Mouse (Mus musculus): ENCODE results near the gene Cpm. TPM values are rescaled to one million over a fixed set of nuclear protein-coding genes. Genes with fewer than 3 reads are reported as not detected.

The Cpm gene
- polyA plus RNA-seq, 1 experiment from 2014 or later: 69.8 TPM

GRCm38 (mm10) chr10:117690770-117691296 is 61.5 kb downstream of the Cpm start:
- Histone ChIP-seq H3K4me3 (no peak overlapping the region), H3K9me3 (no peaks in the 10 kb centered on the region), H3K27me3 (no peaks in the 10 kb centered on the region), H3K36me3 (peaks cover 62% of the 10 kb centered on the region), H3K4me2 (no peak overlapping the region), H3K4me1 (no peaks in the 10 kb centered on the region), H3K27ac (no peak overlapping the region), H3K9ac (no peak overlapping the region)
- WGBS: 91% methylated on average over 3 of the region's 3 CpGs
- no peak for ATAC-seq (ENCODE audit: insufficient number of reproducible peaks, low FRiP score, low TSS enrichment, low read depth)

DNA sequence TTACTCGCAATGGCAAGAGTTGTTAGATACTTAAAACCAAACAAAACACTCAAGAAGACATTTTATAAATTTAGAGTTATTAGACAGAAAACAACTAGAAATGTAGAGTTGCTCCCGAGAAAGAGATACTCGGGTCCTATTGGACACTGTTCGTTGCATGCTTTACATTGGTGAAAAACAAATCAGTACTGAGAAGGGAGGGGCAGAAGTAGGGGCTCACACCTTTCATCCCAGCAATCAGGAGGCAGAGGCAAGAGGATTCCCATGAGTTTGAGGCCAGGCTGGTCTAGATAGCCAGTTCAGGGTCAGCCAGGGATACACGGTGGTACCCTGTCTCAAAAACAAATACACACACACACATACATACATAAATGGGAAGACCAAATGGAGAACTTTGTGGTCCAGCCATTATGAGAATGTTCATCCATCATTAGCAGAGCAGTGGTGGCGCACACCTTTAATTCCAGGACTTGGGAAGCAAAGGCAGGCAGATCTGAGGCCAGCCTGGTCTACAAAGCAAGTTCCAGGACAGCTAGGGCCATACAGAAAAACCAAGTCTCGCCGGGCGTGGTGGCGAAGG is 62.2 kb downstream of the Cpm start:
- H3K27me3 ChIP-seq: no peaks in the 10 kb centered on the region
- no peak for ATAC-seq (ENCODE audit: insufficient number of reproducible peaks, low FRiP score, low TSS enrichment, low read depth)
- no peak overlapping the region for H3K4me3 ChIP-seq
- no peak overlapping the region for H3K4me2 ChIP-seq
- no peak overlapping the region for H3K9ac ChIP-seq
- no peak overlapping the region for H3K27ac ChIP-seq
- 96% methylated on average over 10 of the region's 10 CpGs for WGBS
- H3K9me3 ChIP-seq: no peaks in the 10 kb centered on the region
- peaks cover 68% of the 10 kb centered on the region for H3K36me3 ChIP-seq
- no peaks in the 10 kb centered on the region for H3K4me1 ChIP-seq

- Histone ChIP-seq H3K4me2 (no peak overlapping the region), H3K27ac (no peak overlapping the region), H3K4me1 (no peaks in the 10 kb centered on the region), H3K36me3 (peaks cover 75% of the 10 kb centered on the region), H3K9me3 (no peaks in the 10 kb centered on the region), H3K4me3 (no peak overlapping the region), H3K27me3 (no peaks in the 10 kb centered on the region), H3K9ac (no peak overlapping the region)
- ATAC-seq (ENCODE audit: insufficient number of reproducible peaks, low FRiP score, low TSS enrichment, low read depth): no peak
Measured at GRCm38 (mm10) chr10:117692173-117692572, 62.9 kb downstream of the Cpm start.

GRCm38 (mm10) chr10:117692953-117693352 is 63.7 kb downstream of the Cpm start:
- ATAC-seq (ENCODE audit: insufficient number of reproducible peaks, low FRiP score, low TSS enrichment, low read depth): no peak
- H3K9ac ChIP-seq: no peak overlapping the region
- no peak overlapping the region for H3K4me3 ChIP-seq
- peaks cover 83% of the 10 kb centered on the region for H3K36me3 ChIP-seq
- H3K4me1 ChIP-seq: no peaks in the 10 kb centered on the region
- no peaks in the 10 kb centered on the region for H3K9me3 ChIP-seq
- H3K27ac ChIP-seq: no peak overlapping the region
- WGBS: 91% methylated on average over 5 of the region's 5 CpGs
- H3K27me3 ChIP-seq: no peaks in the 10 kb centered on the region
- H3K4me2 ChIP-seq: no peak overlapping the region

- no peak overlapping the region for H3K4me3 ChIP-seq
- ATAC-seq (ENCODE audit: insufficient number of reproducible peaks, low FRiP score, low TSS enrichment, low read depth): no peak
- no peak overlapping the region for H3K9ac ChIP-seq
- no peak overlapping the region for H3K27ac ChIP-seq
- no peaks in the 10 kb centered on the region for H3K9me3 ChIP-seq
- no peak overlapping the region for H3K4me2 ChIP-seq
- no peaks in the 10 kb centered on the region for H3K4me1 ChIP-seq
- peaks cover 85% of the 10 kb centered on the region for H3K36me3 ChIP-seq
- WGBS: 93% methylated on average over 6 of the region's 6 CpGs
- H3K27me3 ChIP-seq: no peaks in the 10 kb centered on the region
Measured at GRCm38 (mm10) chr10:117694255-117694953, 65.1 kb downstream of the Cpm start.

GRCm38 (mm10) chr10:117695027-117695426 is 65.7 kb downstream of the Cpm start:
- Histone ChIP-seq H3K4me2 (no peak overlapping the region), H3K4me3 (no peak overlapping the region), H3K27me3 (no peaks in the 10 kb centered on the region), H3K4me1 (no peaks in the 10 kb centered on the region), H3K9ac (no peak overlapping the region), H3K9me3 (no peaks in the 10 kb centered on the region), H3K36me3 (peaks cover 89% of the 10 kb centered on the region), H3K27ac (no peak overlapping the region)
- WGBS: 91% methylated on average over 4 of the region's 4 CpGs
- ATAC-seq (ENCODE audit: insufficient number of reproducible peaks, low FRiP score, low TSS enrichment, low read depth): no peak

DNA sequence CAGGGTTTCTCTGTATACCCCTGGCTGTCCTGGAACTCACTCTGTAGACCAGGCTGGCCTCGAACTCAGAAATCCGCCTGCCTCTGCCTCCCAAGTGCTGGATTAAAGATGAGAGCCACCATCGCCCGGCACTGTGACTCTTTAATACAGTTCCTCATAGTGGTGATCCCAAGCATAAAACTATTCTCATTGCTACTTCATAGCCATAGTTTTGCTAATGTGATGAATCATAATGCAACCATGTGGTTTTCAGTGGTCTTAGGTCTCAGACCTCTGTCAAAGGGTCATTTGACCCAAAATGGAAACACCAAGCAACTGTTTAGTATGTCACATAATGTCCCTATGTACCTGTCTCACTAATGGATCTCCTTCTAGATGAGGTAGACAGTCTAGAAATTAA is 66.3 kb downstream of the Cpm start:
- Histone ChIP-seq H3K4me3 (no peak overlapping the region), H3K27ac (no peak overlapping the region), H3K36me3 (peaks cover 89% of the 10 kb centered on the region), H3K9me3 (no peaks in the 10 kb centered on the region), H3K9ac (no peak overlapping the region), H3K27me3 (no peaks in the 10 kb centered on the region), H3K4me1 (no peaks in the 10 kb centered on the region), H3K4me2 (no peak overlapping the region)
- 97% methylated on average over 4 of the region's 4 CpGs for WGBS
- no peak for ATAC-seq (ENCODE audit: insufficient number of reproducible peaks, low FRiP score, low TSS enrichment, low read depth)

DNA sequence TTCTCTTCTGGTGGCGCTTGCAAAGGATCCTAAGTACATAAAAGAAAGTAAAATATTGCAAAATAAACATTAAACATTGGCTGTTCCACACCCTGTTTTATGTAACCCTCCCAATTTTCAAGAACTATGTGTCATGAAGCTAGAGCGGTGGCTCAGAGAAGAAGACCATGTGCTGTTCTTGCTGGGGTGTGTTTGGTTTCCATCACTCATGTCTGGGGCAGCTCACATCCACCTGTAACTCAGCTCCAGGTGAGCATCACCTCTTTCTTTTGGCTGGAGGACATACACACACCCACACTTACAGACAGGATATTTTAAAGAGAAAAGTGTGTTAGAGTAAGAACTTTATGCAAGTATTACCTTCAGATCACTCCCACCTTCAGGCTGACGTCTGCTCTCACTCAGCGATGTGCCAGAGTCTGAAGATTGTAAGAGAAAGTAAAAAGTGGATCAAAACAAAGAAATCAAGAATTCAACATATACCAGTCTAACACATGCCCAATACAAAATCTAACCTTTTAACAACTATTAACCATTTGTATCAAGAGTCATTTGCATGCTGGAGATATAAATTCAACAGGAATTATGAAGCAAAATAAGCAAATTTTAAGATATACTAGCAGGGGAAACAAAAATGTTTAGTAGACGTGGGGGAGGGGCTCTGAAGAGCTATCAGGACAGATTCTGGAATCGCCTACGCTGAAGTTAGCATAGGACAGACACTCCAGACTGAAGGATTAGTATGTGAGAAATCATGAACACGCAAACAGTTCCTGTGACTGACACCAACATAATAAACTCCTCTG is 66.9 kb downstream of the Cpm start:
- H3K27ac ChIP-seq: no peak overlapping the region
- no peak for ATAC-seq (ENCODE audit: insufficient number of reproducible peaks, low FRiP score, low TSS enrichment, low read depth)
- WGBS: 90% methylated on average over 8 of the region's 8 CpGs
- peaks cover 90% of the 10 kb centered on the region for H3K36me3 ChIP-seq
- H3K4me2 ChIP-seq: no peak overlapping the region
- H3K4me1 ChIP-seq: no peaks in the 10 kb centered on the region
- no peaks in the 10 kb centered on the region for H3K9me3 ChIP-seq
- H3K27me3 ChIP-seq: no peaks in the 10 kb centered on the region
- H3K4me3 ChIP-seq: no peak overlapping the region
- H3K9ac ChIP-seq: no peak overlapping the region

DNA sequence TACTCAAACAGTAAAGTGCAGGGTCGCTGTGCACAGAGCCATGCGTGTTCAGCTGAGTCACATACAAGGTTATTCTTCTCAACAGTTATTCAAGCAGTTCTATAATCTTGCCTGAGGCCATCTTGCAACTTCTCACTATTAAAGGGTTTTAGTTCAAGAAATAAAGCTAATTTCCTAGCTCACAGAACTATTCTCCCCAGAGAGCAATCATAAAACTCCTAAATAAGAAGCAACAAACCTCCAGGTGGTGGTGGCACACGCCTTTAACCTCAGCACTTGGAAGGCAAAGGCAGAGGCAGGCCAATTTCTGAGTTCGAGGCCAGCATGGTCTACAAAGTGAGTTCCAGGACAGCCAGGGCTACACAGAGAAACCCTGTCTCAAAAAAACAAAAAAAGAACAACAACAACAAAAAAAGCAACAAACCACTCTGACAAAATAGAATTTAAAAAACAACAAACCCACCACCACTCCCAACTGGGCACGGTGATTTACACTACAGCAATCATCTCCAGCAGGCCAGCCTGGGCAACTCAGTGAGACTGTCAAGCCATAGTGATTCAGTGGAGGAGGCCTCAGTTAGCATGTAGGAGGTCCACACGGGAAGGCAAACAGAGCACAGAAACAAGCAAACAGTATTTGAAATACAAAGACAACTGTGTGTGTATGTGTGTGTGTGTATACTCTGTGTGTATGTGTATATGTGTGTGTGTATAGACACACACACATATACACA is 67.7 kb downstream of the Cpm start:
- no peak for ATAC-seq (ENCODE audit: insufficient number of reproducible peaks, low FRiP score, low TSS enrichment, low read depth)
- no peak overlapping the region for H3K9ac ChIP-seq
- no peaks in the 10 kb centered on the region for H3K27me3 ChIP-seq
- 83% methylated on average over 6 of the region's 6 CpGs for WGBS
- no peaks in the 10 kb centered on the region for H3K9me3 ChIP-seq
- H3K4me2 ChIP-seq: no peak overlapping the region
- peaks cover 90% of the 10 kb centered on the region for H3K36me3 ChIP-seq
- H3K4me3 ChIP-seq: no peak overlapping the region
- no peaks in the 10 kb centered on the region for H3K4me1 ChIP-seq
- H3K27ac ChIP-seq: no peak overlapping the region

GRCm38 (mm10) chr10:117697561-117698115 is 68.3 kb downstream of the Cpm start:
- WGBS: 91% methylated on average over 3 of the region's 3 CpGs
- no peaks in the 10 kb centered on the region for H3K27me3 ChIP-seq
- H3K9ac ChIP-seq: no peak overlapping the region
- peaks cover 87% of the 10 kb centered on the region for H3K36me3 ChIP-seq
- H3K4me3 ChIP-seq: no peak overlapping the region
- H3K4me2 ChIP-seq: no peak overlapping the region
- ATAC-seq (ENCODE audit: insufficient number of reproducible peaks, low FRiP score, low TSS enrichment, low read depth): no peak
- no peaks in the 10 kb centered on the region for H3K4me1 ChIP-seq
- no peaks in the 10 kb centered on the region for H3K9me3 ChIP-seq
- no peak overlapping the region for H3K27ac ChIP-seq

DNA sequence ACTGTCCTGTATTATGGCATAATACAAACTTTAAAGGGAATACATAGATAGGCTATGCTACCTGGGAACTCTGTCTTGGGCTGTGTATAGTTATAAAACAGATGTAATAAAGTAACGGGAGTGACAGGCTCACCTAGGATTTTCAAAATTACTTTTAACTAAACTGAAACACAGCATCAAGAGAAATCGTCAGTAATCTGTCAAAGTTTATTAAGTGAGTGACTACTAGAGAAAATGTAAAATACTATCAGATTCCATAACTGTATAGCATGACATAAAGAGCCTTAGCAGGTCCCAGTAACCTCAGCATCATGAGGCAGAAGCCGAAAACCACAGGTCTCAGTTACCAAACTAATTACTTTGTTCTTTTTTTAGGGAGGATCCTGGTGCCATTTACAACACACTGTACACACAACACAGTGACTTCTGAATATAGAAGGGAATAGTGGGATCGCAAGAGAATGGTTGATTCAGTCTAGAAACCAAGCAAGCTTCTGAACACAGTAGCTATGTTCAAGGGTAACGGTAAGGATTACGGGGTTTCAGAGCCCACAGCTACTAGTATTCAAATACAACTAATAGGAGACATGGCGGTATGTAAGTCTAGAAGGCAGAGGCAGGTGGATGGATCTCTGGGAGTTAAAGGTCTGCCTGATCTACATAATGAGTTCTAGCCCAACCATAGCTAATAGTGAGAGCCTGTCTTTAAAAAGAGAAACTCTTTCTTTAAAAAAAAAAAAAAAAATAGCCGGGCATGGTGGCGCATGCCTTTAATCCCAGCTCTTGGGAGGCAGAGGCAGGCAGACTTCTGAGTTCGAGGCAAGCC is 69.2 kb downstream of the Cpm start:
- Histone ChIP-seq H3K36me3 (peaks cover 90% of the 10 kb centered on the region), H3K9ac (no peak overlapping the region), H3K27ac (no peak overlapping the region), H3K4me1 (no peaks in the 10 kb centered on the region), H3K4me2 (no peak overlapping the region), H3K27me3 (no peaks in the 10 kb centered on the region), H3K4me3 (no peak overlapping the region), H3K9me3 (no peaks in the 10 kb centered on the region)
- no peak for ATAC-seq (ENCODE audit: insufficient number of reproducible peaks, low FRiP score, low TSS enrichment, low read depth)
- WGBS: 93% methylated on average over 10 of the region's 10 CpGs
